Mouse (Mus musculus) right cerebral cortex, postnatal 4 days (tissue): ENCODE results near the gene Galt.
"Not testable (repeated sequence)": the region's sequence is repeated elsewhere in the genome, so short reads cannot be mapped to it uniquely, and the experiment has no call there.

ENCODE experiments used
- DNase-seq: peaks from one replicate; pipeline ENCODE4 v3.0.0-alpha.2; 2022

The Galt gene

GRCm38 (mm10) chr4:41781271-41781670, 26.2 kb downstream of the Galt start:
- not testable (repeated sequence) for DNase-seq

DNA sequence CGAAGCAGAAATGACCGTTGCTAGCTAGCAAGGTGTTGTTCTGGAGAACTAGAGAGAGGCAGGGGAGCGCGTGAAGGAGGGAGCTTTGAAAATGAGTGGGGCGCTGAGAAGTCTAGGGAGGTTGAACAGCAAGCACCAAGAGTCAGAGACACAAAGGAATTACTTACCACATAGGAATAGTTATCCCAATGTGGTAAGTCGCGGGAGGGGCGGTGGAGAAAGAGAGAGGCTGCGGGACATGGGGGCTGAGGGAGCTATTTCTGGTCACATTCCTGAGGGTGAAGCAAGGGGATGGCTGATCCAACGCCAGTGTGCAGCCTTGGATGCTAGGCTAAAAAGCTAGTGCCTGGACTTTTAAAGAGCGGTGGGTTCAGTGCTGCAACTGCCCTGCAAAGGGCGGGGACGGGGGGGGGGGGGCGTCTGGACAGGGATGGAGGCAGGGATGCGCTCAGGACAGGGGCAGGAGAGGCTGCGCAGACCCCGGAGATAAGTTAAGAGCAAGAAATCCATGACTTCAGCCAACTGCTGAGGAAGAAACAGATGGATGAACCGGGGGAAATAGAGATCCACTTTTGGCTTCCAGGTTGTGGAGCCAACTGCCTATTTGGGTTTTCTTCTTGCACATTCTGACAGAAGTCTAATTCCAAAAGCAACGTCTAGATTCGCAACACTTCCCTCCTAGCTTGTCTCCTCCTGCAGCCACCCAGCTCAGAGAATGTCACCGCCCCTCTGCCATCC, 26.9 kb downstream of the Galt start:
- DNase-seq, result not testable (repeated sequence)

DNA sequence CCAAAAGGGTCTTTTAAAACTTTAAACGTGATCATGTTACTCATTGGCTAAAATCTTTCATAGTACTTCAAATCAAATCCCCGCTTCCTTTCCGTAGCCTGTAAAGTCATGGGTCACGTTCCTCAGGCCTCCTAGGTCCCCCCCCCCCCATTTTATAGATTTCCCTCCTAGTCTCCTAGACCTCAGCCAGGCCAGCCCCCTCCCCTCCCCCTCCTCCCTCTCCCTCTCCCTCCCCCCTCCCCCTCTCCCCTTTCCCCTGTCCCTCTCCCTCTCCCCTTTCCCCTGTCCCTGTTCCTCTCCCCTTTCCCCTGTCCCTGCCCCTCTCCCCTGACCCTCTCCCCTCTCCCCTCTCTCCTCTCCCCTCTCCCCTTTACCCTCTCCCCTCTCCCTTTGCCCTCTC, 27.7 kb downstream of the Galt start:
- DNase-seq, result not testable (repeated sequence)

DNA sequence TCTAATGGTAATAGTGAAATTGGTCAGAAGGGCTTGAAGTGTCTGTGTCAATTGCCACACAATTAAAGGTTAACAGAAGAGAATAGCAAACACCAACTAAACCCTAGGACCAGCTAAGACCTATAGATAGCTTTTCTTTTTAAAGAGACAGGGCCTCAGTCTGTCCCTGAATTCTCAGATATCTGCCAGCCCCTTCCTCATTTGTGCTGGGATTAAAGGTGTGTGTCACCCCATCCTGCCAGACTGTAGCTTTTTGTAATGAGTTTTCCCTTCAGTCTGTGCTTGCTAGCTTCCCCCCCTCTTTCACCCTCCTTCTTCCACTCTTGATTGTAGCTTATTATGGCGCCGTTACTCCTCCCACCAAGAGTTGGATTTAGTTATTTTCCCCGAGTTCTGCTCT, 28.2 kb downstream of the Galt start:
- DNase-seq, result not testable (repeated sequence)
